Mouse (Mus musculus) ES-E14 (cell line): Measurements from ENCODE around the gene Grasp.

Source experiments
- CHD2 ChIP-seq: IDR thresholded peaks from 2 replicates; pipeline ENCODE4 v1.6.1; 2014; ENCODE audit warnings: mild to moderate bottlenecking, low read depth, low read length, inconsistent platforms
- ZC3H11A ChIP-seq: IDR thresholded peaks from 2 replicates; pipeline ENCODE4 v1.6.1; 2012; ENCODE audit warnings: low read depth, mild to moderate bottlenecking, inconsistent platforms, low read length, borderline replicate concordance
- ZNF384 ChIP-seq: IDR thresholded peaks from 2 replicates; pipeline ENCODE4 v1.6.1; 2012; ENCODE audit warnings: low read depth, low read length, inconsistent platforms

- no peak for TF ChIP-seq CHD2
- TF ChIP-seq ZNF384: no peak
- TF ChIP-seq ZC3H11A: no peak
These were observed 20.3 kb upstream of the Grasp start for GRCm38 (mm10) chr15:101203673-101204072.
